Mouse (Mus musculus): ENCODE measurements around the gene 1110002E22Rik. TPM values are rescaled to one million over a fixed set of nuclear protein-coding genes. Genes with fewer than 3 reads are reported as not detected.

1110002E22Rik gene
- polyA plus RNA-seq, 2 experiments from 2014 or later, result not detected

DNA sequence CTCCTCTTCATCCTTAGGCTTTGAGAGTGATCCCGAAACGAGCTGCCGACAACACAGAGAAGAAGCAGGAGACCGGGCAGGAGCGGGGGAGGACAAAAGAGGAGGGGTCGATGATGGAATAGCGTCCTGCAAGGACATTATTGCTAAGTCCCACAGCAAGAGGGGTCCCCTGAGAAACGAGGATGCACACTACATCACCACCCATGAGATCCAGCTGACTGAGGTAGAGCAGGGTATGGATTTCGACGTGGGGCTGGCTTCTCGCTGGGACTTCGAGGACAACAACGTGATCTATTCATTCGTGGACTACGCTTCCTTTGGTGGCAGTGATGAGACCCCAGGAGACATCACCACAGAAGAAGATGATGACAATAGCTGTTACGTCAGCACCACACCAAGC, 1.1 kb downstream of the 1110002E22Rik start:
- ATAC-seq, result no peak

DNA sequence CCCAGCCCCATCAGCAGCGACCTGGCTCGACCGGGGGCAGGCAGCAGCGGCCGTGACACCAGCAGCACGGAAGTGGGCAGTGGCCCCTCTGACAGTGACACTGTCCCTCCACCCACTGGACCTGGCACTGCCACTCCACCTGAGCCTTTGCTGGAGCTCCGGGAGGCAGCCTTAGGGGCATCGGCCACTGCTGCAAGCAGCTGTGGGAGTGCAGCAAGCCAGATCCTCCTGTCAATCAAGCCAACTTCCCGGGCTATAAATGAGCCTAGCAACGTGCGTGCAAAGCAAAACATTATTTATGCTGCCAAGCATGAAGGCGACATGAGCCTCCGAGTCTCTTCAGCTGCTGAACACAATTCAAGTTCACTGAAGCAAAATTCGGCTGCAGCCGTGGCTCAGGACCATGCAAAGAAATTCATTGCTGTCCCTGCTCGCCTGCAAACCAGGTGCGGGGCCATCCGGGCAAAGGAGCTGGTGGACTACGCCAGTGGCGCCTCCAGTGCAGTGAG, 1.6 kb downstream of the 1110002E22Rik start:
- ATAC-seq, result no peak

DNA sequence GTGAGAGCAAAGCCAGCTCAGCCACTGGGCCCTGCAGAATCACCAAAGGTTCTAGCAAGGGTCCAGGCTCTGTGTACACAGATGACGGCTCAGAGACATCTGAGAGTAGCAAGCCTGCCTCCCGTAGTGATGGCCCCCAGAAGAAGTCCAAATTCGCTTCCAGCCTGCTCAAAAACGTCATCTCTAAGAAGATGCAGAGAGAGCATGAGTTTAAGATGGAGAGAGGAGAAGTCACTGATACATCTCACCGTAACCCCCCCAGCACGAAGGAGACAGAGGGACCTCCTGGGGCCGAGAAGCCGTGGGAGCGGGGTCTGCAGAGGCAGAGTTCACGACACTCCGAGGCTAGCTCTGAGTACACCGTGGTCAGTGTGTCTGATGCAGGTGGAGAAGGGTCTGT, 2.4 kb downstream of the 1110002E22Rik start, which contains the start of gene Gm5105:
Gene Gm5105, minus strand, starts transcription at position 101 of the 400 bp plus-strand sequence.
- no peak for ATAC-seq

DNA sequence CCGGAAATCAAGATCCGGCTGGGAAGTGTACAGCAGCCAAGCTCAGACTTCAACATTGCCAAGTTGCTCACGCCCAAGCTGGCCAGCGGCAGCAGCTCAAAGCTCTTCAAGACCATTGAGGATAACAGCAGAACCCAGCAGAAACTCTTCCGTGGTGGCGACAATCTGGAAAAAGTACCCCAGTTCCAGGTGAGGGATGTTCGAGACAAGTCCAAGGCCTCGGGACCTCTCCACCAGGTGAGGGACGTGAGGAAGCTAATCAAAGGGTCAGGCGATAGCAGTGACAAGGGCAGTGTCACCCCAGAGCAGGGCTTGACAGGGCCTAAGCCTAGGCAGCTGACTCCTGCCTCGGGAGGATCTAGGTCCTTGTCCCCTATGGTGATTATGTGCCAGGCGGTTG, 3.3 kb downstream of the 1110002E22Rik start:
- no peak for ATAC-seq

DNA sequence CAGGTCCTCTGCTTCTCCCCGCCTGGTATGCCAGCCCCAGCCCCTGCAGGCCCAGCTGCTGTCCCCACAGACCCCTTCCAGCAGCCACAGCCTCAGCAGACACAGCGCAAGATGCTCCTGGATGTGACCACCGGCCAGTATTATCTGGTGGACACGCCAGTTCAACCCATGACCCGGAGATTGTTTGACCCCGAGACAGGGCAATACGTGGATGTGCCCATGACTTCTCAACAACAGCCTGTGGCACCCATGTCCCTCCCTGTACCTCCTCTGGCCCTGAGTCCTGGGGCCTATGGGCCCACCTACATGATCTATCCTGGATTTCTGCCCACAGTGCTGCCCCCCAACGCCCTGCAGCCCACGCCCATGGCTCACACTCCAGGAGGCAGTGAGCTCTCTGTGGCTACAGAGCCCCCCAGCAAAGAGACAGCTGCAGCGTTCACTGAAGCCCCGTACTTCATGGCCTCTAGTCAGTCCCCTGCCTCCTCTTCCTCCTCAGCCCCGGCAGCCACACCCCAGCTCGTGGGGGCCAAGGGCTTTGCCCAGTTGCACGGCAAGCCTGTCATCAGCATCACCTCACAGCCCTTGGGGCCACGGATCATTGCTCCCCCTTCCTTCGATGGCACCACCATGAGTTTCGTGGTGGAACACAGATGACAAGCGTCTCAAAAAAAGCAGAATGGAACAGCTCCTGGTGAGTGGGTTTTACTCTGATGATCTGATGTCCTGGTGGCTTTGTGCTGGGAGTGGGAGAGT, 5.1 kb downstream of the 1110002E22Rik start:
- ATAC-seq, result no peak

DNA sequence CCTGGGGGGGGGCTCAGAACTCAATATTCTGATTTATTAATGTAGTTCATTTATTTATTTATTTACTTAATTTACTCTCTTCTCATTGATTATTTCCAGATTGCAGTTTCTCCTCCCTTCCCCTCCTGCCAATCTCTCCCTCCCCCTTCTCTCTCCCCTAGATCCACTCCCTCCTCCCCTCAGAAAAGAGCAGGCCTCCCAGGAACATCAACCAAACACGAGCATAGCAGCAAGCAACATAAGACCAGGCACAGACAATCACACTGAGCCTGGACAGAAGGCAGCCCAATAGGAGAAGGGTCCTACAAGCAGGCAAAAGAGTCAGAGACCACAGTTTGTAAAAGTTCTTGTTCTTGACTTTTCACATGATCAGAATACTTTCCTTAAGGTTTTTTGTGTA, 6.2 kb downstream of the 1110002E22Rik start:
- ATAC-seq, result no peak

DNA sequence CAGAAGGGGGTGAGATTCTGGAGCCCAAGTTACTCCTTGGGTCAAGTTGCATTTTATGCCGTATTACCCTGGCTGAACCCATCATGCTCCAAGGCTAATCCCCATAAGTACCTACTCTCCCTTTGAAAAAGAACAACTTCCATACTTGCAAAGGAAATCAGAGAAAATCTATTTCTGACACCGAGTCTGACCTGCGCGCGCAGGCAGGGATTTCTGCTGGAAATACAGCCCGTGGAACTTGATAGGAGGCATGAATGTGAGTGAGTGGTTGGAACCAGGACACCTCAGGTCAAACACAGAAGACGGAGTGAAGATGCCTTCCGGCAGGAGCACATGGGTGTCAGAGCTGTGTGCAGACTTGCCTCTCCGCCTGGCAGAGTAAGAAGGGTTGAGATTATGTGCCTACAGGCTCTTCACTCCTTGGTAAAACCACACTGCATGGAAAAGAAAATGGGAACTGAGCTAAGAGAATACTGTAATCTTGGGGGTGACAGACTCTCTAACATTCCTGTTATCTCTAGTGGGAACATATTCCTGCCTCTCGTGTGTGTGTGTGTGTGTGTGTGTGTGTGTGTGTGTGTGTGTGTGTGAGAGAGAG, 6.7 kb downstream of the 1110002E22Rik start:
- no peak for ATAC-seq

DNA sequence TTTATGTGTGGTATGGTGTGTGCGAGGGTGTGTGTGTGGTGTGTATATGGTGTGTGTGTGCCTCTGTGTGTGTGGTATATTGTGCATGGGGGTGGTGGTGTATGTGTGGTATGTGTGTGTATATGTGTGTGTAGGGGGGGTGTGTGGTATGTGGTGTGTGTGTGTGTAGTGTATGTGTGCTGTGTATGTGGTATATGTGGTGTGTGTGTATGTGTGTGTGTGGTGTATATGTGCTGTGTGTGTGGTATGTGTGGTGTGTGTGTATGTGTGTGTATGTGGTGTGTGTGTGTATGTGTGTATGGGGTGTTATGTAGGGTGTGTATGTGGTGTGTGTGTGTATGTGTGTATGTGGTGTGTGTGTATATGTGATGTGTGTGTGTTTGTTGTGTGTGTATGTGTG, 9.4 kb downstream of the 1110002E22Rik start:
- no peak for ATAC-seq

DNA sequence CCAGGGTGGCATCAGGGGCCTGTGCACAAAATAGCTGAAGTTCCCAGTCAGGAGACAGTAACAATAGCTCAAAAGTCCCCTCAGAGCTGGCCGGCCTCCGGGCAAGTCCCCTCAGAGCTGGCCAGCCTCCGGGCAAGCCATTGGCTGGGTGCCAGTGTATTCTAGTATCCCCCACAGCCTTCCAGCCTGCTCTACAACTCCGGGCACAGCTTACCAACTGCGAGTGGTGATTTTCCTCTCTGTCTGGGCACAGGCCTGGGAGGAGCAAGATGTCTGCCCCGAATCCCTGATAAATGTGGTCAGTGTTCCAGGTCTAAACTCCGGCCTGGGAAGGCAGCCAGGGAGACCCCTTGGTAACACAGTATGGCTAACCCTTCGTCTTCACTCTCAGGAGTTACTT, 10.4 kb downstream of the 1110002E22Rik start:
- ATAC-seq, result no peak

DNA sequence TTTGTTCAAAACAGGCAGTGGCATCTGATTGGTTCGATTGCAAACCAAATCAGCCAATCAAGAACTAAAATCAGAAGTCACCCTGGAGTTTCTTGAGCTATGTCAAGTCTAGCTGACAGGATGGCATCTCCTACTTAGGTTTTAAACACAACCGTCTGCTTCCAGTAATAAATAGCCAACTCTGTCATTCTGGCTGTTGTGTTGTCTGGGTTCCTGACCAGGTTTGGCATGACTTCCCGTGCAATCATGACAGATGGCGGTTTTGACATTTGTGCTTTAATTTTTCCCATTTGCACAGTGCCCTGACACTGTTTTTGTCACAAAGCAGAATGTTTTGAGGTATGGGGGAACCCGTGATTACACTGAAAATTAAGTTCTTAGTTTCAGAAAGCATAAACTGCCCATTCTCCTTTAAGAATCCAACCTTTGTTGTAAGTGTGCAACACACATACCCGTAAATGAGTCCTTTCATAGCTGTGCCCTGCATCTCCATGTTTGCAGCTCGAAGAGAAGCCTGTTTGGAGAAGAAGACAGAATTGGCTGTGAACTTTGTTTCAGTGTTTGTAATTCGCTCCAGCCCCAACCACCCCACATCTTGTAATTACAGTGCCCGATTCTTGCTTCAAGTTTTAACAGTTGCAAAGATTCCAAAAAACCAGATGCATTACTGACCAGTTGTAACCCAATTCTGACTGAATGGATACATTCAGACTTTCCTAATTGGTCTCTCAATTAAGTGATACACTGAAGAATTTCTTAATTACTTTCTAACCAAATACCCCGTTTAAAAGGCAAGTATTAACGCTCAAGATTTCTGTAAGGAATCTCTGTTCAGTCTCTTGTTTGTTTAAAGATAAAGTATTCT, 12.9 kb downstream of the 1110002E22Rik start:
- ATAC-seq, result no peak

DNA sequence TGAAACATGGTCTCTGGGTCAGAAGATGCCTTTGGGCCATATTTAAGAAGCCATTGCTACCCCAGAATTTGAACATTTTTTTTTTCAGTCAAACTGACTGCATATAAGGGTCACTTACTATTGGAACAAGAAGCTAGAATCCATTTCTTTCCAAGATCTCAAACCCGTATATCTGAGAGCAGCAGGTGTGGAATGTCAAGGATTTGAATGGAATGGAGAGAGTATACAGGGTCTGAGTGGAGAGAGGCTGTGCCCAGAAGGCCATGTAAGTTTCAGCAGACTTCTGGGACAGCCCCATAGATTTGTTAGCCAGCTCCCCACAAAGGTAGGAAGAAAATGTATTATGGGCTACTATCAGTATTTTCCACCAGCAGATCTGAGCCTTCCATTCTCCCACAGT, 13.8 kb downstream of the 1110002E22Rik start:
- no peak for ATAC-seq

DNA sequence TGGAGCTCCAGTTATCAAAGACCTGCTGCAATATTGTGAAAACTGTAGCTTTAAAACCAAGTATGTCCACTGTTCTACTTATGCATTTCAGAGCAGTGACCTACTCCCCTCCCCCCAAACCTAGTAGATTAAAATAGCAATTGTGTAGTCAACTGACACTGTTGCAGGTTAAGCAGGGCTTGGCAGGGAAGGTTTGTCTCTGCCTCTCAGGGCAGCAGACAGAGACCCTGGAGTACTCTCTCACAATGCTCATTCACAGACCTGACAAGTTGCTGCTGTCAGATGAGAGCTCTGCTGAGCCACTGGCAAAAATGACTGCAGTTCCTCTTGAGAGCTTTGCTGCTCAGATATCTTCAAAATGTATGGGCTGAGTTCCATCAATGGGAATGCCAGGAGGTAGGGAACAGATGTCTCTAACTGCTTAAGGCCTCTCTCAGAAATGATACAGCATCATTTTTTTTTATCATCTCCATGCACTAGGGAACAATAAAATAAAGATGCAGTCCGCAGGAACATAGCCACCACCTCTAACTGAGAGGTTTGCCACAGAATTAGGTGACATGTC, 18.3 kb downstream of the 1110002E22Rik start:
- ATAC-seq, result no peak

DNA sequence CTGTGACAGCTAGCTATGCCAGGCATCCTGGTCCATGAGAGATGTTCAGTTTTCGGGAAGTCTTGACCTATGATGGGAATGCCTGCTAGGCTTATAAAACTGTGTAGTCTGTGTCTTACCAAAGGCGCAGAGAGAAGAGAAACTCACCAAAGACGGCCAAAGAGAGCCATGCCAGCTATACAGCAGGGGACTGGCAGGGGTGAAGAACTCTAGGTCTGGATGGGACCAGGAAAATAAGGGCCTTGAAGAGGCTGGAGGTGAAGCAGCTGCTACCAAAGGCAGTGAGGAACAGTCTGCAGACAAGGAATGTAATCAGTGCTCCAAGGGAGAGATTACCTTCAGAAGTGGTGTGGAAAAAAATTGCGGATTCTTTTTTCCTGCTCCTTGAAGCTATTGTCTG, 19.0 kb downstream of the 1110002E22Rik start:
- no peak for ATAC-seq

DNA sequence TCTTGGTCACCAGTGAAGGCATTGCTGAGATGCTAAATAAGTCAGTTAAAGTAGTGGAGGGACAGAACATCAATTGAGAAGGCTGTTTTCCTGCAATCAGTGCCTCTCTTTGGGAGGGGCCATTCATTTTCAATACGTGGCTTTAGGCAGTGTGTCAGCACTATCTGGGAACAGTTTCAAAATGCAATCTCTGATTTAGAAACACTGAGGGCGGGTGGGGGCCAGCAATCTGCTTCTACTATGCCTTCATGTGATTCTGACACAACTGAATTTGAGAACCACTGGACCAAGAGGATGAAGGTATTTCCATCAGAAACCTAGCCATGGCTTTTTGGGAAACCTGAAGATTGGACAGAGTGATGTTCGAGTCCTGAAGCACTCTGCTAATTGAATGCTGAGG, 30.4 kb downstream of the 1110002E22Rik start:
- no peak for ATAC-seq

DNA sequence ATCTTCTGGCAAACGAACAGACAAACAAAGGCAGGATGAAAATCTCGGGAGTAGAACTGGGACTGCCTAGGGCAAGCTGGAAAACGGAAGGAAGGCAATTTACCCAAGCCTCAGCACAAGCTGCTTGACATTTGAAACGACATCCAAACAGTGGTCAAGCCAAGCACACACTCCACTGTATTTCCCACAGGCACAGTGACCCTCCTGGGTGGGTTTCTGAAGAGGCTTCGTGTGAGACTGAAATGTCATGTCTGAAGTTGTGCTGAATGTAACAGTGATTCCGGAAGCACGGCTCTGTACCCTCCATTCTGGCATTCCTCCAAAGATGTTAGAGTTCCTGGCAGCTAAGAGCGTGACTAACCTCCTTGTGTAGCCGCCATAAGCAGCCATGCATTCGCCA, 30.9 kb downstream of the 1110002E22Rik start:
- ATAC-seq, result no peak

DNA sequence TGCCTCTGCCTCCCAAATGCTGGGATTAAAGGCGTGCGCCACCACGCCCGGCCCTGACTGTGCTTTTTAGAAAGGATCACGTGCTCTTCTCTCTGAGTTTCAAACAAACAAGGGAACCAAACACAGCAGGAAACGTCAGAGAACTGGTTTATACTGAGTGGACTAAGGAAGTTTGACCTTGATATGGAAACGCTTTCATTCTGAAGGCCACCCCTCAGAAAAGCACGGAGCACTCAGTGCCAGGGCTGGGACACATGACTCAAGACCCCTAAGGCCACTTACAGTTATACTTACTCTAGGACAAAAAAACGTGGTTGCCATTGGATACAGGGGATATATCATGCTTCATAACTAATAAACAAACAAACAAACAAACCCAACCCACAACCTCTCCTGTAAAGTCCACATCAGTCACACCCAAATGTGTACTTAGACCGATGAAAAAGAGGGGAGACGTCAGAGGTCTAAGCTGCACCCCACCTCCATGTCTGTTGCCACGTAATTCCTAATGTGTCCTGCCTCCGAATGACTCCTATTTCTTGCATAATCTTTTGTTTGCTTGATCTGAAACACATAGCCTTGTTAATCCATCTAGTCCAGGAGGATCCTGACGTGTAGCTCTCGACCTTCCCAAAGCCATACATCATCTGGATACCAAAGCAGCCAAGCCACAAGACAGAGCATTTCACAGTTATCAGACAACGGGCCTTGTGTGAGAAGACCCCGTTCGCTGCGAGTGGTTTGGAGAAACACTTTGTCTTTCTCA, 31.6 kb downstream of the 1110002E22Rik start:
- no peak for ATAC-seq

DNA sequence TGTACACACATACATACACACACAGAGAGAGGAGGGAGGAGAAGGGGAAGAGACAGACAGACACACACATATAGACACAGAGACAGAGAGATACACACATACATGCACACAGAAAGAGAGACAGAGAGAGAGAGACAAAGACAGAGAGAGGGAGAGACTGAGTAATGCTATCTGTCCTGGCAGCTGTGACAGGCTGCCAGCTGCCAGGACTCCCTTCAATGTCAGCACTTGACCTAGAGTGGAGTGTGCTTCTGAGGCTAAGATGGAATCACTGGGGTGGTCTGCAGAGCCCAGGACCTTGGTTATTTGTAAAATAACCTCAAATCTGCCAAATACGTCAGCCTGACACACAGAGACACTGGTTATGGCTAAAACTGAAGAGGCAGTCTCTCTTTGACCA, 32.9 kb downstream of the 1110002E22Rik start:
- ATAC-seq, result no peak

DNA sequence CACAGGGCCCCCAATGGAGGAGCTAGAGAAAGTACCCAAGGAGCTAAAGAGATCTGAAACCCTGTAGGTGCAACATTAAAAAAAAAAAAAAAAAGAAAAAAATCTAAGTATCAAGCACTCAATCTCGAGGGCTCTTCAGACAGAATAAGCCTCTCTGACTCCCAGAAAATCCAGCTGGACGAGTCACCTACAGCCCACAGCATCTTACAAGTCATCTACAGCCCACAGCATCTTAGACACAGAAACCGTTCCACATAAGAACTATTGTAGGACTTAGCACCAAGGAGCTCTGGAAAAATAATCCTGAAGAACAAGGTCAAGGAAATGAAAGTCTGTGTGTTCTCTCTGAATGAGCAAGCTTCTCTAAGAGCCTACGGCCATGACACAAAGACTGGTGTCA, 37.1 kb downstream of the 1110002E22Rik start:
- ATAC-seq, result no peak

DNA sequence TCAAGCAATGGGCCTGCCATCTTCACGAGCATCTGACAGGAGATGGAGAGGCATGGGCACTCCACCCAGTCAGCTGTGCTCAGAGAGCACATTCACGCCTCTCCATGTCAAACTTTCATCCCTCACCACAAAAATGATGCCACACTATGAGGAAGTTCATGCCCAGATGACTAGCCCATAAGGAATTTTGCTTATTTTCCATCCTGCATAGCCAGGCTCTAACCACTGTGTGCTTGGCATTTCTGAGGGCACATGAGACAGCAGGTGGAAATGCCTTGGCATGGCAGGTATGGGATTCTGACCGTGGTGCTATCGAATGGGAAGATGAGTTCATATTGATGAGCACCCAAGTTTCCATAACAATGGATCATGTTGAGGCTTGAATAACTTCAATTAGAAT, 38.8 kb downstream of the 1110002E22Rik start:
- no peak for ATAC-seq

DNA sequence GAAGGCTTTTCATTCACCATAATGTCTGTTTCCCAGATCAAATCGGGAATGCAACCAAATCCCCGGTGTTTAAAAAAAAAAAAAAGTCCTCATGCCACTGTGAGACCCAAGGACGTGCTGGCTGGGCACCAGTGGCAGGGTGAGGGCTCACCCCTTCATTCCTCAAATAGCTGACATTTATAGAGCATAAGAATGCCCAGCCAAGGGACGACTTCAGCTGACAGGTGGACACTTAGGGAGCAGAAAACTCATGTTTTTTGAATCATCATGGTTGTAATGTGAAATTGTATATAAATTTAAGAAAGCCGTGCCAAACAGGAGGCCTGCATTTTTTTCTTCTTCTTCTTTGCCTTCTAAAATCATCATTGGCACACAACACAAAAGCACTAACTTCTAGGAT, 40.2 kb downstream of the 1110002E22Rik start:
- ATAC-seq, result no peak

DNA sequence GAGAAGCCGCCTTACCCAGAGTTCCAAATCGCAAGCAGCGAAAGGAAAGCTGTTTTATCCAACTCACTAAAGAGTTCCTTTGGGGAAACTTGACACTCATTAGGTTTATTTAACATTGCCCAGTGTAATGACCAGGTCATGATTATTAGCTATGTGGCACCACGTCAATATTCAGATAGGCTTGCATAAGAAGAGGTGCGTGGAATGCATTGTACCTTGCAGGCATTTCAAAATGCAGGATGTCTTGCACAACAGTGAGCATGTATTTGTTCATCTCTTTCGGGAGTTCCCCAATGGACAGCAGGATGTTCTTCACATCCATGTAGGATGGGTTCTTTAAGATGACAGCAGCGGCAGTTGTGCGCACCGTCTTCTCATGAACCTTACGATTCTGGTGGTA, 42.0 kb downstream of the 1110002E22Rik start:
- ATAC-seq, result no peak
